Mouse (Mus musculus) left cerebral cortex, postnatal 10 days (tissue): ENCODE data around the gene Wasf3. TPM values are rescaled to one million over a fixed set of nuclear protein-coding genes. Genes with fewer than 3 reads are reported as not detected.
A peak's percentile ranks its signal among the peaks of the same experiment; 100 is the strongest.
"Not testable (repeated sequence)": the region's sequence is repeated elsewhere in the genome, so short reads cannot be mapped to it uniquely, and the experiment has no call there.

Experiments
- DNase-seq, 2 experiments: peaks; one replicate each; pipeline ENCODE4 v3.0.0; 2021 to 2022; ENCODE audit warnings: low spot score in 2 of 2, mixed read lengths in 1 of 2; ENCODE audit errors: extremely low spot score in 1 of 2
- intact Hi-C: fragments of 180-260 bp; cut with DNase I; formaldehyde crosslinking; loops from one replicate; pipeline ENCODE4 v1.15.1; 2025
- total RNA-seq, 2 experiments: library from RNA; stranded (reverse); gene quantifications; 2 replicates each; pipeline ENCODE4 v1.2.3; 2021

The Wasf3 gene
- total RNA-seq, 2 experiments from 2014 or later, result 72.6 to 78.6 TPM

DNA sequence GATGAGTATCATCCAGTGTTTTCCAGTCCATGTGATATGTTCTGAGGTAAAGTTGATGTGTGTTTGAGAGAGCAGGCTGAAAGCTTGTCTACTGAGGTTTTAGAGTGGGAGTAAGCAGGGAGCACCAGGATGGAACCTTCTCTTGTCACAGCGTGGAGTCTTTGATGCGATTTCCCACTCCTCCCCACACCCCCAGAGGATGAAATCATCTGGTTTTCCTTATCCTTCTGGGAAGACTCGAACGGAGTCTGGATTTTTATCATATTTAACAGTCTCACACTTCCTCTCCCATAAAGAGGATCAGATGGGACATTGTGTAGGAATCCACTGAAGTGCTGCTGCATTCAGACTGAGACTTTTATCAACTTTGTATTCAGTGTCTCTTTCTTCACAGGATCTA is 43.3 kb downstream of the Wasf3 start:
- intact Hi-C loops, result no loop called here
- DNase-seq, result peak in 1 of 2 experiments; percentile 9

DNA sequence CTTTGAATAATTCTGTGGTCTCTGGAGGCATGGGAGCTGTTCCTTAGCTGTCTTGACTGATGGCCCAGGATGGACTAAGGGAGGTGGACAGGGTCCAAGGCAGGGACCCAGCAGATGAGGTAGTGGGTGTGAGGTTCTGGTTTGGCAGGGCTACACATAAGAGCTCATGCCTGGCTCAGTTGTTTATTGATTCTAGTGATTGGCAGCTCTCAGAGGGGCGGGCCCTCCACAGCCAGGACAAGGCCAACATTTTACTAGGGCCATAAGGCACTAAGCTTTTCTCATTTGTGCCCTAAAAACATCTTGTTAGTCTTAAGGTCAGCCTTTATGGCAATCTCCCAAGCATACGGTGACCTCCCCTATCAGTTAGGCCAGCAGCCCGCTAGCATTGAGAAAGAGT is 47.0 kb downstream of the Wasf3 start:
- peak in 1 of 2 experiments; percentile 10 for DNase-seq
- intact Hi-C loops, result no loop called here

DNA sequence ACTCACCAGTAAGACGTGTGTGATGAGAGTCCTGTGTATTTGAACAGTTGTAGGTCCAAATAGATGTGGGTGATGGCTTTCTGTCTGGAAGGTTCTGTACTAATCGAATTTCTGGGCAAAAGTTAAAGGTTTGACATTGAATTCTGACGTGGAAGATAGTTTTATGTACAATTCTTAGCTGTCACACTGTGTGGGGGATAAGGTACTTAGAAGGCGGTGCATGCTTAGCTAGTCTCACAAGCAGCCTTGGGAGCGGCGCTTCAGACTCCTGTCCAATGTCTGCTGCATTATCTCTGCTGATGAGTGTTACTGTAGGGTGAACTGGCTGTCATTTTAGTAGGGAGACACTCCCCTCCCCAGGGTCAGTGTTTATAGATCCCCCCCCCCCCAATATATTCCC is 47.7 kb downstream of the Wasf3 start:
- intact Hi-C loops, result no loop called here
- DNase-seq, result peak in 1 of 2 experiments; percentile 6

DNA sequence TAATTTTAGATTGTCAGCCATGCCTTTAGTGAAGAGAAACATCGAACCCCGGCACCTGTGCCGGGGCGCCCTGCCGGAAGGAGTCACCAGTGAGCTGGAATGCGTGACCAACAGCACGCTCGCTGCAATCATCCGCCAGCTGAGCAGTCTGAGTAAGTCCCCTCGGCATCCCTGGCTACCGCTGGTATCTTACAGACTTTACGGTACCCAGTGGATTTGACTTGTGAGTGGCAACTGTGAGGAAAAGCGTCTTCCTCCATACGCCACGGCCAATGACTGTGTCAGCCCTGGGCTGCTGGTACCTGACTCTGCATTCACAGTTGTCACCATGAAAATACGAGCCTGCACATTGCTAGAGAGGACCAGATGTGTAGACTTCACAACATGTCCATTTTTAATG is 50.5 kb downstream of the Wasf3 start:
- DNase-seq, result peak in 1 of 2 experiments; percentile 18
- intact Hi-C loops, result no loop called here

DNA sequence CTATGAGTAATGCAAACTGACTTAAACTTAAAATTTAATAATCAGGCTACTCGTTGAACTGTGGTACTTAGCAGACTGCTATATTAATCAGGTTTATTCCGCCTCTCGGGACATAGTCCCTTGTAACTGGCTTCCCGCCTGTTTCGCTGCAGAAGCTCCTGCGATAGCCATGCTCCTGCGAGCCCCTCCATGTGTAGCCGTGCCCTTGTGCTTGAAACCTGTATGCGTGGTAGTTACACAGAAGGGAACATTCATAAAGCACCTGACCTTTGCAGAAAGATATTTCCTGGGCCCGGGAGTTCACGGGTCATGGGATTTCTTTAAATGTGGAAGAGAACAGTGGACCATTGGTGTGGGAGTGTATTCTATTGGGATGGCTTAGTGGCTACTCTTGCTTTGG is 52.0 kb downstream of the Wasf3 start:
- intact Hi-C loops, result no loop called here
- DNase-seq, result no peak

DNA sequence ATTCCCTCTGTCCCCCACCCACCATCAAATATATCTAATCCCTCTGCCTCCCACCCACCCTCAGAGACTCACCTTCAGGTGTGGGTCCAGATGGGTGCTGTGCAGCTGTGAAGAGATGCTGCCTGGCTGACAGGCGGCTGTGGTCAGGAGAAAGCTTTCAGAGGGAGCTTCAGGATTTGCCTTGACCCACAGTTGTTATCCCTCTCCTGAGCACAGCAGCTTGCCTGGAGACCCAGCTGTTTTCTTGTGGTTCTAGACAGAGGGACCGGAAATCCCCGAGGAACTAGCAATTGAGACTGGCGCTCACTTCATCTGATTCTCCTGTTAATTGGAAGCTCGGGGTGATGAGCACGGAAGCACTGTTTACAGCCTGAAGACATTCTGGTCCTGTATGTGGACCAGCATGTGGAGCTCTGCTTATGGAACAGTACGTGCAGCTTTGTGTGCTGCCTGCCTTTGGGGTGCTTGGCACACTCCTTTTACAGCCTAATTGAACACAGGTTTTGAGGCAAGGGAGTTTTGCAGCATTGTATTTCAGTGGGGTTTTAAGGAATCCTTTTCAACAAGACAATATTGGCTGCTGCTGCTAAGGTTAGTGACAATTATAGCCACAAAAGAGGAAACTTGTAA is 54.5 kb downstream of the Wasf3 start:
- intact Hi-C loops, result no loop called here
- DNase-seq, result peak in 1 of 2 experiments; percentile 7

DNA sequence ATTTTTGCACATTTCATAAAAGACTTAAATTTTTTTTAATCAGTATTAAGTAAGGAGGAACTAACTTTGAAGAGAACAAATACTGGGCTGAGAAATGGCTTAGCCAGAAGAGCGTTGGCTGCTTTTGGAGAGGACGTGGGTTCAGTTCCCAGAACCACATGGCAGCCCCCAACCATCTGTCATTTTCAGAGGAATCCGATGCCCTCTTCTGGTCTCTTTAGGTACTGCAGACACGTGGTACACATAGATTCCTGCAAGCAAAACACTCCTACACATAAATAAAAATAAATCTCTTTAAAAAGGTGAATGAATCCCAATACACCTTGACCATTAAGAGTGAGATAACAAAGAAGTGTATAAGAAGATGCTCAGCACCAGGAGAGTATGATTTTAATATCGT is 55.5 kb downstream of the Wasf3 start:
- DNase-seq, result peak in 1 of 2 experiments; percentile 14
- intact Hi-C loops, result no loop called here

DNA sequence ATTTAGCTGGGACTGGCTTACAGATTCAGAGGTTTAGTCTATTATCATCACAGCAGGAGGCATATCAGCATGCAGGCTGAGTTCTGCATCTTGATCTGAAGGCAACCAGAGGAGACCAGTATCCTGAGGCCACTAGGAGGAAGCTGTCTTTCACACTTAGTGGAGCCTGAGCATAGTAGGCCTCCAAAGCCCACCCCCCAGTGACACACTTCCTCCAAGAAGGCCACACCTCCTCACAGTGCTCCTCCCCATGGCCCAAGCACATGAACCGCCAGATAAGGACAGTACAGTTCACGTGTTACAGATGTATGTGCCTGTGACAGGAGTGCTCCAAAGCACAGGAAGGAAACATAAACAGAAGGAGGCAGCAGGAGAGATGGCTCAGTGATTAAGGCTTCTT is 58.0 kb downstream of the Wasf3 start:
- intact Hi-C loops, result no loop called here
- peak in 1 of 2 experiments; percentile 10 for DNase-seq

DNA sequence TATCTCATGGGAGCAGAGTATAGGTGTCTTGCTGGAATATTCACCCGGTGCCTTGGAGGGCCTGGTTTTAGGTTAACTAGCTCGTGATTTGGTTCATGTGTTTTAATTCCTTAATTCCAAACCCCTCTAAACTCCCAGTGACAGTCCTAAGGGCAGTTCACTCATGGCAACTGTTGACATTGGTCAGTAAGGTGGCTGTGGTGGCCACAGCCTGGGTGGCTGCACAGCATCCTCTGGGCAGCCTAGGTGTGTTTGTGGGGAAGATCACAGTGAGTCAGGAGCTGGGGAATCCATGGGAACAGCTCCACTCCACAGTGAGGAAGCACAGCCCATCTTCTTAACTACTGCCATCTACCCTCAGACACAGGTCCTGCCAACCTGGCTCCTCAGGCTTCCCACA is 61.8 kb downstream of the Wasf3 start:
- peak in 1 of 2 experiments; percentile 3 for DNase-seq
- intact Hi-C loops, result no loop called here

DNA sequence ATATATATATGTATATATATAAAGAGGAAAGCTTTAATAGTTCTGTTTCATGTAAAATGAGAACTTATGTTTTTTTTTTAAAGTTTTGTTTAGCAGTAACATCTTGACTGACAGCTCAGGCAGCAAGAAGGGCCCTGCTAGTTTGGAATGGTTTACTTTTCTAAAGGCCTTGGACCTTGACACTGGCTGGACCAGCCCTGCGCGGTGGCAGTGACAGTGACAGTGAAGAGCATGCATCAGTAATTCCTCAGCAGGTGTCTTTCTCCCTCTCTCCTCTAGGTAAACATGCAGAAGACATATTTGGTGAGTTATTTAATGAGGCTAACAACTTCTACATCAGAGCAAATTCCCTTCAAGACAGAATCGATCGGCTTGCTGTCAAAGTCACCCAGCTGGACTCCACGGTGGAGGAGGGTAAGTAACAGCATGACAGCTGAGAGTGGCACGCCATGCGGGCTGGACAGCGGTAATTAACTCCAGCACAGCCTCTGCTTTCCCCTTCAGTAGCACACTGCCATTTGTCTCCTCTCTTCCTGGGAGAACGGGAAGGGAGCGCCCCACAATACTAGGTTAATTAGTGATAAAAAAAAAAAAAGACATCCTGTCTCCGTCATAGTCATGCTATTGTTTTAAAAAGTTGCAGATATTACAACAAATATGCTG is 66.9 kb downstream of the Wasf3 start:
- intact Hi-C loops, result no loop called here
- DNase-seq, result no peak

DNA sequence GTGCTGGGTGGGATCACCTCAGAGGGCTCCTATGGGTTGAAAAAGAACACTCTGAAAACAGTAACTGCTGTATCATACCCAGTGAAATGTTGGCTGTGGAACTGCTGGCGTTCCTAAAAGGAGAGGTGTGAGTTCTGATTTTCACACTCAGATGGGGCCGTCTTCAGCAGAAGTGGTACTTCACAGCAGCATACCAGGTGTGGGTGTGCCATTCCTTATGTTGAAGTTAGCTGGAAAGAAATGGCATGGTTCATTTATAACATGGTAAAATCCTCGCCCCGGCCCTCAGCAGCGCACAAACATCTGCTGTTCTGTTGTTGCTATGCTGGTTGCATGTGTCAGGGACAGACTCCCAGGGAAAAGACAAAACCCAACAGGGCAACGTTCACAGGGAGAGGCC is 68.8 kb downstream of the Wasf3 start:
- intact Hi-C loops, result no loop called here
- DNase-seq, result no peak

DNA sequence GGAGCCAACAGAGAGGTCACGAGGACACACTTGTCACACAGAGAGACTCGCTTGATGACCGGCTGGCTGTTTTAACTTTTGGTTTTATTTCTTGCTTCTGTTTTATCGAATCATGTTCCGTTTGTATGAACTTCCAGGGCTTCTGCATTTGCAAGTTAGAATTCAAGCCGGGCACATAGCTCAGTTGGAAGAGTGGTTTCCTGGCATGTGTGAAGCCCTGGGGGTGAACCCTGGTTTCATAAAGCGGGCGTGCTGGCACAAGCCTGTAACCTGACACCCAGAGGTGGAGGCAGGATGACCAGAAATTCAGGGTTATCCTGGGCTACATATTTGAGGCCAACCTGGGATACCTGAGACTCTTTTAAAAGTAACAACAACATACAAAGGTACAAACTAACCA is 76.8 kb downstream of the Wasf3 start:
- intact Hi-C loops, result no loop called here
- no peak for DNase-seq

DNA sequence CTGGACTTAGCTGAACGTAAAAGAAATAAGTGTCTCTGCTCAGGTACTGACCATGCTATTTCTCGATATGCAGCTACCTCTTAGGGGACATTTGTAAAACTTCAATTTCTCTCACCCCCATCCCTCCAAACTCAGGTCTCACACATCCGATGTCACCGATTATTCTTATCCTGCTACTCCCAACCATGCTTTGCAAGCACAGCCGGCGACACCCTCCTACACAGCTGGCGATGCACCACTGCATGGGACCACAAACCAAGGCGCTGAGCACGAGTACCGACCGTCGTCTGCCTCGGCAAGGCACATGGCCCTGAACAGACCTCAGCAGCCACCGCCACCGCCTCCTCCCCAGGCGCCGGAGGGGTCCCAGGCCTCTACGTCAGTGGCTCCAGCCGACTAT is 81.9 kb downstream of the Wasf3 start:
- no peak for DNase-seq
- intact Hi-C loops, result no loop called here

DNA sequence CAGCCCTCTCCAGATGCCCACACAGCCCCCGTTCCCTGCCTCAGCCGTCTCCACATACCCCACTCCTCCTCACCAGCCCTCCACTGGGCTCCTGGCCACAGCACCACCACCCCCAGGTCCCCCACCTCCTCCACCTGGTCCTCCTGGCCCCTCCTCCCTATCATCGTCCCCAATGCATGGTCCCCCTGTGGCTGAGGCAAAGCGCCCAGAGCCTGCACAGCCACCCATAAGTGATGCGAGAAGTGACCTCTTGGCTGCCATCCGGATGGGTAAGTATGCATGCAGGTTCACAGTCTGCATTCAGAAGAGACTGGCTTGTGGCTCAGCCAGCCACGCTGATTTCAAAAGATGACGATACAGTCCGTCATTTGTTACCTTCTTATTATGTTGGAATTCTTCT is 83.5 kb downstream of the Wasf3 start:
- DNase-seq, result no peak

DNA sequence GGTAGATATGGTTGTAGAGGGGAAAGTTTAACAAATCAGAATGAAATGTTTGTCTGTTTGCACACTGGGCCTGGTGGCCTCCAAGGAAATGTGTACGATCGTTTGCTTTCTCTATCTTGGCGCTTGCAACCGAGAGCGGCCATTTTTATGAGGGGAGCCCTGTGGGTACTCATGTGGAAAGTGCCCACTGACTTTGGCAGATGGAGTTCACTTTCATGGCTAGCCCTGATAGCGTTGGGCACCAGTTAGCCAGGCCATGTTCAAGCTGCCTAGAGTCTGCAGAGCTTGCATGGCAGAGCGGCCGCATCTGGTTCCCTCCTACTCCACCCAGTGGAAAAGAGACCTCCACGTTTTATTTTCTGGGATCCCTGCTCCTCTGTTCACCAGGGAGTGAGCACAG is 86.0 kb downstream of the Wasf3 start:
- no peak for DNase-seq
- intact Hi-C loops, result loop anchor here (5.0 kb wide), 1 partner anchor 144 kb away; no protein-coding TSS in a partner anchor

More for the DNA sequence above, 83.5 kb downstream of the Wasf3 start:
- intact Hi-C loops, result no loop called here

DNA sequence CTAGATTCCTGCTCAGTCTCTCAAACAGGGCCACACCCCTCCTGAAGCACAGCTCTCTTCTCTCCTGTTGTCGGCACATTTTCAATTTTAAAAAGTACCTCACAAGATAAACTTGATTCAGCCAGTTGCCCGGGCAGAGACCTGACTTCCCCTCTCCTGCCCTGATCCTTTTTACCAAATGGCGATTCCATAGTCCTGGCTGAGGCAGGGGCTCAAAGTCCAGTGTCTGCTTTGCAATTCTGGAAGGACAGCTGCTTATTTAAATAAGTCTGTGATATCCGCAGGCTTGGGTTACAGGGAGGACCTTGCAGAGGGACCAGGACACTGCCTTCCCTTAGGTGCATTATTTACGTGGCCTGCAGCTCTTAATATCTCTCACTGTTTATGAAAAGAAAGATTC is 86.5 kb downstream of the Wasf3 start:
- intact Hi-C loops, result loop anchor here (5.0 kb wide), 1 partner anchor 144 kb away; no protein-coding TSS in a partner anchor
- no peak for DNase-seq

DNA sequence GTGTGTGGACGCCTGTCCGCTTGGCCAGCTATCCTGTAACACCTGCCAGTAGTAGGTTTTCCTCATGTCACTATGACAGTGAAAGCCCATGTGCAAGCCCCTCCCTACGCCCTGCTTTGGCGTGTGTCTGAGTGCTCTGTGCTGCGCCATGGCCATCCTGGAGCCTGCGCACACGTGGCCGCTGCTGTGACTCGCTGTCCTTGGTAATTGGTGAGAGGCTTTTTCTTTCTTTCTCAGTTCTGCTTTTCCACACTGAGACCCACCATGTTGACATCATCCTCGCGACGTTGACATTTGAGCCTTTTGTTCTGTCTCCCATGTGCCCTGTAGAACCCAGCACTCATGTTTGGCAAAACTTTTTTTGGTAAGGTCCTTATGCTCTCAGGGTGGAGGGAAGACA is 87.0 kb downstream of the Wasf3 start:
- no peak for DNase-seq
- intact Hi-C loops, result loop anchor here (5.0 kb wide), 1 partner anchor 145 kb away; no protein-coding TSS in a partner anchor

DNA sequence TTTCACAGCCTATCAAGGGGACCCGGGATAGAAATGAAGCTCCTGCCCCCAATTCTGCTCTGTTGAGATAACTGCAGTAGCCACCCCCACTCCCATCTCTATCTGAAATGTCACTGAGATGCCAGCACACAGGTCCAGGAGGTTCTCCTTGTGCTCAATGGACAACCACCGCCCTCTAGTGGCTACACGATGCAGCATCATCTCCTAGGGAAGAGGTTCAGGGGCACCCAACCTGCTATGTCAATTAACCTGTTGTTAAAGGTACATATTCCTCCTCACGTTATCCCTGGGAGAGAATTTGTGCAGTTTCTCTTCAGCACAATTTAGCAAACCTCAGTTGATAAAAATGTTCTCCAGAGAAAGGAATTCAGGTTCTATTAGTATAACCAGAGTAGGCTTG is 94.8 kb downstream of the Wasf3 start:
- intact Hi-C loops, result not testable (repeated sequence)

DNA sequence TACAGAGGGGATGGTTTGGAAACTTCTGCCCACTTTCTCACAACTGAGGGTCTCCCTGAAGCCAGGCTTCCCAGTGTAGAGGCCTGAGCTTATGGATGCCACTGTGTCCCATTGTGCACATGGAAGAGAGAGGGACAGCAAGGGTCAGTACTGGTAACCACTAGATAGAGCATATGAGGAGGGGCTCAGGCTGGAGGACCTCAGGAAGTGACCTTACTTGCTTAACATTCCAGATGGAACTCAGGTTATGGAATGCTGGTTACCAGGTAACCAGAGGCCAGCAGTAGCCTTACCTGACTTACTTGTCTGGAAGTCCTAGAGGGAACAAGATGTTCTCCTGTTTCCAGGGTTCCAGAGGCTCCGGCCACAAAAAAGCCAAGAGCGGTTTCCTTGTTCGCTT is 96.9 kb downstream of the Wasf3 start, which contains the start of gene Gm6408:
Gene Gm6408, plus strand, starts transcription at position 301 of the 400 bp plus-strand sequence.
- intact Hi-C loops, result not testable (repeated sequence)

More for the DNA sequence above, 94.8 kb downstream of the Wasf3 start:
- DNase-seq, result not testable (repeated sequence)

DNA sequence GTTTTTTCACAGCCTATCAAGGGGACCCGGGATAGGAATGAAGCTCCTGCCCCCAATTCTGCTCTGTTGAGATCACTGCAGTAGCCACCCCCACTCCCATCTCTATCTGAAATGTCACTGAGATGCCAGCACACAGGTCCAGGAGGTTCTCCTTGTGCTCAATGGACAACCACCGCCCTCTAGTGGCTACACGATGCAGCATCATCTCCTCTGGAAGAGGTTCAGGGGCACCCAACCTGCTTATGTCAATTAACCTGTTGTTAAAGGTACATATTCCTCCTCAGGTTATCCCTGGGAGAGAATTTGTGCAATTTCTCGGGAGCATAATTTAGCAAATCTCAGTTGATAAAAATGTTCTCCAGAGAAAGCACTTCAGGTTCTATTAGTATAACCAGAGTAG is 104.2 kb downstream of the Wasf3 start:
- intact Hi-C loops, result not testable (repeated sequence)
- DNase-seq, result peak in 1 of 2 experiments; percentile 28

More for the DNA sequence above, 96.9 kb downstream of the Wasf3 start, which contains the start of gene Gm6408:
- DNase-seq, result not testable (repeated sequence)
